Mouse (Mus musculus): ENCODE results near the gene Pacs1. TPM values are rescaled to one million over a fixed set of nuclear protein-coding genes. Genes with fewer than 3 reads are reported as not detected.
"Not testable (repeated sequence)": the region's sequence is repeated elsewhere in the genome, so short reads cannot be mapped to it uniquely, and the experiment has no call there.

The Pacs1 gene
- total RNA-seq, 2 experiments from 2014 or later = 19.9 to 21.5 TPM

- no peak for DNase-seq
- intact Hi-C loops (cut with DNase I) = no loop called here
Measured at GRCm38 (mm10) chr19:5269392-5269791, 3.5 kb downstream of the Pacs1 start.

GRCm38 (mm10) chr19:5268875-5269274 is 4.0 kb downstream of the Pacs1 start:
- intact Hi-C loops (cut with DNase I) = no loop called here
- DNase-seq = no peak

GRCm38 (mm10) chr19:5268017-5268416 is 4.9 kb downstream of the Pacs1 start:
- DNase-seq = no peak
- intact Hi-C loops (cut with DNase I) = no loop called here

GRCm38 (mm10) chr19:5267015-5267414 is 5.9 kb downstream of the Pacs1 start:
- no peak for DNase-seq
- intact Hi-C loops (cut with DNase I) = no loop called here

- intact Hi-C loops (cut with DNase I) = no loop called here
- DNase-seq = no peak
Measured at GRCm38 (mm10) chr19:5257140-5257539, 15.8 kb downstream of the Pacs1 start.

- intact Hi-C loops (cut with DNase I); DNase-seq: not testable (repeated sequence)
Measured at GRCm38 (mm10) chr19:5236981-5237380, 35.9 kb downstream of the Pacs1 start.

- no peak for DNase-seq
- intact Hi-C loops (cut with DNase I) = no loop called here
Measured at GRCm38 (mm10) chr19:5232696-5233095, 40.2 kb downstream of the Pacs1 start.

- intact Hi-C loops (cut with DNase I) = no loop called here
- no peak for DNase-seq
Measured at GRCm38 (mm10) chr19:5230110-5230509, 42.8 kb downstream of the Pacs1 start.

GRCm38 (mm10) chr19:5224624-5225023 is 48.3 kb downstream of the Pacs1 start:
- intact Hi-C loops (cut with DNase I) = no loop called here
- DNase-seq = no peak

GRCm38 (mm10) chr19:5224077-5224476 is 48.8 kb downstream of the Pacs1 start:
- intact Hi-C loops (cut with DNase I) = no loop called here
- DNase-seq = no peak

- DNase-seq = no peak
- intact Hi-C loops (cut with DNase I) = no loop called here
Measured at GRCm38 (mm10) chr19:5221926-5222325, 51.0 kb downstream of the Pacs1 start.

GRCm38 (mm10) chr19:5221219-5221723 is 51.6 kb downstream of the Pacs1 start:
- DNase-seq; intact Hi-C loops (cut with DNase I): not testable (repeated sequence)

GRCm38 (mm10) chr19:5220389-5220788 is 52.5 kb downstream of the Pacs1 start:
- intact Hi-C loops (cut with DNase I) = no loop called here
- no peak for DNase-seq

- no peak for DNase-seq
- intact Hi-C loops (cut with DNase I) = no loop called here
Measured at GRCm38 (mm10) chr19:5201691-5202090, 71.2 kb downstream of the Pacs1 start.

- DNase-seq; intact Hi-C loops (cut with DNase I): not testable (repeated sequence)
Measured at GRCm38 (mm10) chr19:5200617-5201016, 72.3 kb downstream of the Pacs1 start.

- no peak for DNase-seq
- intact Hi-C loops (cut with DNase I) = loop anchor here (5.0 kb wide), 1 partner anchor 149 kb away; the partner anchor contains the start of gene Cst6
Measured at GRCm38 (mm10) chr19:5198553-5198952, 74.4 kb downstream of the Pacs1 start.

GRCm38 (mm10) chr19:5195417-5196035 is 77.4 kb downstream of the Pacs1 start:
- peak; percentile 27 to 38 for DNase-seq
- intact Hi-C loops (cut with DNase I) = loop anchor here (1.0 to 5.0 kb wide), 2 partner anchors 77 to 152 kb away; partner anchors contain the start of gene Cst6

- DNase-seq = no peak
- intact Hi-C loops (cut with DNase I) = no loop called here
Measured at GRCm38 (mm10) chr19:5192397-5192796, 80.5 kb downstream of the Pacs1 start.

- no peak for DNase-seq
- intact Hi-C loops (cut with DNase I) = no loop called here
Measured at GRCm38 (mm10) chr19:5187439-5187838, 85.5 kb downstream of the Pacs1 start.

- intact Hi-C loops (cut with DNase I) = no loop called here
- DNase-seq = no peak
Measured at GRCm38 (mm10) chr19:5181926-5182325, 91.0 kb downstream of the Pacs1 start.

GRCm38 (mm10) chr19:5178631-5179030 is 94.3 kb downstream of the Pacs1 start:
- no peak for DNase-seq
- intact Hi-C loops (cut with DNase I) = no loop called here

- no peak for DNase-seq
- intact Hi-C loops (cut with DNase I) = no loop called here
Measured at GRCm38 (mm10) chr19:5170430-5170829, 102.5 kb downstream of the Pacs1 start.

GRCm38 (mm10) chr19:5167477-5167876 is 105.4 kb downstream of the Pacs1 start:
- intact Hi-C loops (cut with DNase I) = no loop called here

More at GRCm38 (mm10) chr19:5167477-5167876, 105.4 kb downstream of the Pacs1 start:
- DNase-seq = no peak

Data from heart, postnatal 36 days (tissue).